Mouse (Mus musculus): Measurements from ENCODE around the gene Zdhhc21. TPM values are rescaled to one million over a fixed set of nuclear protein-coding genes. Genes with fewer than 3 reads are reported as not detected.

Zdhhc21 gene
- polyA plus RNA-seq, 1 experiment from 2014 or later, result 20.2 TPM

DNA sequence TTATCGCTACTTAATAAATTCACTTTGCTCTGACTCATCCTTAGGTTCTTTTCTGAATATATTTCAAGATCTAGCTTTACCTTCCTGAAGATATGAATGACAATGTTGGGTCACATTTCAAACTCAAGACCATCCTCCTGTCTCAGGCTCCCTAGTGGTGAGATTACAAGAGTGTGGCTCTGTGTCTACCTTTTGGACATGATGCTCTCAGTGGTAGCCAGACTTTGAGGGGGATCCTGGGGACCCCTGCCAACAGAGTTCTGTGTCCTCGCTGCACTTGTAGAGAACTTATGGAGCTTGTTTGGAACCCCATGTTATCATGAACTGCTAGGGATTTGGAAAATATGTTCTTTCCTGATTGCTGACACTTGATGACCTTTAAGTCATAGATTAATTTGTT lies 1.7 kb upstream of the Zdhhc21 start:
- no peaks in the 10 kb centered on the region for H3K36me3 ChIP-seq
- ATAC-seq (ENCODE audit: low FRiP score), result no peak
- WGBS, result 93% methylated on average over 2 of the region's 2 CpGs

GRCm38 (mm10) chr4:82860566-82860965 lies 808 bp upstream of the Zdhhc21 start:
- Histone ChIP-seq H3K36me3 (no peaks in the 10 kb centered on the region), H3K4me3 (no peak overlapping the region), H3K9ac (no peak overlapping the region), H3K4me2 (replicated peaks) (no peak overlapping the region), H3K27ac (no peak overlapping the region), H3K4me1 (peaks cover 14% of the 10 kb centered on the region), H3K9me3 (replicated peaks) (no peaks in the 10 kb centered on the region), H3K27me3 (no peaks in the 10 kb centered on the region)
- WGBS, result 36% methylated on average over 3 of the region's 3 CpGs
- no peak for ATAC-seq (ENCODE audit: low FRiP score)

More for the DNA sequence above, 1.7 kb upstream of the Zdhhc21 start:
- peaks cover 14% of the 10 kb centered on the region for H3K4me1 ChIP-seq
- no peak overlapping the region for H3K4me3 ChIP-seq
- no peaks in the 10 kb centered on the region for H3K27me3 ChIP-seq
- H3K9me3 ChIP-seq (replicated peaks), result no peaks in the 10 kb centered on the region
- H3K4me2 ChIP-seq (replicated peaks), result no peak overlapping the region
- H3K27ac ChIP-seq, result no peak overlapping the region
- H3K9ac ChIP-seq, result no peak overlapping the region

GRCm38 (mm10) chr4:82858431-82859010 lies 1.2 kb downstream of the Zdhhc21 start:
- no peak for ATAC-seq (ENCODE audit: low FRiP score)

GRCm38 (mm10) chr4:82856986-82857385 lies 2.8 kb downstream of the Zdhhc21 start:
- 87% methylated on average over 3 of the region's 3 CpGs for WGBS

More at GRCm38 (mm10) chr4:82858431-82859010, 1.2 kb downstream of the Zdhhc21 start:
- Histone ChIP-seq H3K36me3 (no peaks in the 10 kb centered on the region), H3K4me2 (replicated peaks) (peak overlapping the region; percentile 65), H3K4me1 (peaks cover 14% of the 10 kb centered on the region), H3K4me3 (peak overlapping the region; percentile 86), H3K27me3 (no peaks in the 10 kb centered on the region), H3K9ac (peak overlapping the region; percentile 84), H3K9me3 (replicated peaks) (no peaks in the 10 kb centered on the region), H3K27ac (peak overlapping the region; percentile 82)
- 34% methylated on average over 4 of the region's 4 CpGs for WGBS

DNA sequence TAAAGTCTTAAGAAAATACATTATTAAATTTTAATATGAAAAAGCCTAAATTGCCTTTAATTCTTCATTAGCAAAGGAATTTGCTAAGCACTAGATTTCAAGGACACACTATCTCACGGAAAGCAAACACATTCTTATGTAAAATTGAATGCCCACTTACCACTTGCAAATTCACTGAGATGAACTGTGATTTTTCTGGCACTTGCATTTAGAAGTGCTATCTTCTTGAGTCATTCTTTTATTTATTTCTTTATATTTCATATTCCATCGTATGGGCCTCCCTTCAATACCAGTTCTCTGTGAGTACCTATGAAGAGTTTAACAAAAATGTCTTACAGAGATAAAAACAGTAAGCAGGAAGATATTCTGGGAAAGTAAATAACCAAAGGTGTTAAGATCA lies 5.9 kb downstream of the Zdhhc21 start:
- no peak overlapping the region for H3K4me2 ChIP-seq (replicated peaks)
- ATAC-seq (ENCODE audit: low FRiP score), result no peak
- no peak overlapping the region for H3K27ac ChIP-seq
- peaks cover 10% of the 10 kb centered on the region for H3K4me1 ChIP-seq
- no peaks in the 10 kb centered on the region for H3K9me3 ChIP-seq (replicated peaks)
- 90% methylated on average over 2 of the region's 2 CpGs for WGBS
- no peak overlapping the region for H3K4me3 ChIP-seq
- H3K27me3 ChIP-seq, result no peaks in the 10 kb centered on the region
- no peak overlapping the region for H3K9ac ChIP-seq
- peaks cover 6% of the 10 kb centered on the region for H3K36me3 ChIP-seq

More at GRCm38 (mm10) chr4:82856986-82857385, 2.8 kb downstream of the Zdhhc21 start:
- peaks cover 14% of the 10 kb centered on the region for H3K4me1 ChIP-seq
- no peak overlapping the region for H3K27ac ChIP-seq
- no peaks in the 10 kb centered on the region for H3K9me3 ChIP-seq (replicated peaks)
- no peak overlapping the region for H3K4me3 ChIP-seq
- H3K27me3 ChIP-seq, result no peaks in the 10 kb centered on the region
- H3K4me2 ChIP-seq (replicated peaks), result no peak overlapping the region
- no peak for ATAC-seq (ENCODE audit: low FRiP score)
- H3K9ac ChIP-seq, result no peak overlapping the region
- H3K36me3 ChIP-seq, result peaks cover 6% of the 10 kb centered on the region

DNA sequence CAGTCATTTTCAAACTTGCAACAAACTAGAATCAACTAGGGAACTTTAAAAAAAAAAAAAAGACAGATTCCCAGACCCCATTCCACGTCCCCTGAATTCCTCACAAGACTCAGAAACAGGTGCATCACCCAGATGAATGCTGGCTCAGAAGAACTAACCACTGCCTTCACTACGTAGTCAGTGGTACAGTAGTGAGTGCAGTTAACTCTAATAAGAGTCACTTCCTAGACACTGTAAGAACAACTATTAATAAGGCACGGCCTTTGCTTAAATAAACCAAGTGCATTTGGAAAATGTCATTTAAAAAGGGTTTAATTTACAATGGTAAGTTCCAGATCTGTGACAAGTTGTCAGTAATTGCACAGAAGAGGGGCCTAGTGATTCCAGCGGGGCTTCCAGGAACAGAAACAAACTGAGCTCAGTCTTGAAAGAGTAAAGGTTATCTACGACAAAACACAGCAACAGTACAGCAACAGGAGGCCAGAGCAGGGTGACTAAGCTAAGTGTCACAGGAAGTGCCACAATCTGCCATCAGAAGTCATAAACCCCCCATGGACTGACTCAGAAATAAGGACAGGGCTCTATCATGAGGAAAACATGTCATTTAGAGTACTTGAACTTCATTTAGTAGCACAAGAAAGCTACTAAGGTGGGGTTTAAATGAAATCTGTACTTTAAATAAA lies 11.1 kb downstream of the Zdhhc21 start:
- ATAC-seq (ENCODE audit: low FRiP score), result no peak
- Histone ChIP-seq H3K27me3 (no peaks in the 10 kb centered on the region), H3K4me3 (no peak overlapping the region), H3K27ac (no peak overlapping the region), H3K36me3 (peaks cover 12% of the 10 kb centered on the region), H3K9me3 (replicated peaks) (no peaks in the 10 kb centered on the region), H3K4me1 (no peaks in the 10 kb centered on the region), H3K9ac (no peak overlapping the region), H3K4me2 (replicated peaks) (no peak overlapping the region)
- 57% methylated on average over 5 of the region's 5 CpGs for WGBS

DNA sequence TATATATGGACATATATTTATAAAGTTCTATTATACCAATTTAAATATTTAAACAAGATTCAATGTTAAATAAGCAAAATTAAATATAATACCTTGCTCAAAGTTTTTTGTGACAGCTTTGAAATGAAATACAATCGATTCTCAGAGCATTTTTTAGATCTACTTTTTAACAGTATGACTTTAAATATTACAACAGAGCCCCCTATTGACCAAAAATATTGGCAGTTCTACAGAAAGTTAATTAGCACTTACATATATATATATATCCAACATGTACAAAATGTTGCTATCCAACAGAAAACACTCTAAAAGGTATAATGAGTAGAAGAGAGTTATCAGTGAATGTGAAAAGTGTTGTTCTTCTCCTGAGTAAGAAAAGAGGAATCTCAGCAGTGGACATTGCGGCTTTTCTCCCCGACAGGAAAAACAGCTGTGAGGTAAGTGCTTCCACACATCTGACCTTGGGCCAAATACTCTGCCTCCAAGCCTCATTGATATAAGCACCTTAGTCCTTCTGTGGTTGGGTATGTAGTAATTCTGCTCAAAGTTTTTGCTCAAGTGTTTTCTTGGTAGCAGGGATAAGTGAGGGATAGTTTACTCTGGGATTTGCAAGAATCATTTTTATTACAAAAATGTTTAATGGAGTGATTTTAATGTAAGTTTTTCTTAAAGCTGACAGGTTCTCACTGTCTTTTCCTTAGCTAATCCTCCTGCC lies 22.1 kb downstream of the Zdhhc21 start:
- ATAC-seq (ENCODE audit: low FRiP score), result no peak
- 80% methylated on average over 3 of the region's 3 CpGs for WGBS
- no peaks in the 10 kb centered on the region for H3K9me3 ChIP-seq (replicated peaks)
- H3K36me3 ChIP-seq, result peaks cover 20% of the 10 kb centered on the region; the same call in 1 of the 2 replicates
- H3K27me3 ChIP-seq, result no peaks in the 10 kb centered on the region
- no peak overlapping the region for H3K9ac ChIP-seq
- no peak overlapping the region for H3K4me2 ChIP-seq (replicated peaks)
- no peak overlapping the region for H3K4me3 ChIP-seq
- H3K4me1 ChIP-seq, result no peaks in the 10 kb centered on the region
- no peak overlapping the region for H3K27ac ChIP-seq

DNA sequence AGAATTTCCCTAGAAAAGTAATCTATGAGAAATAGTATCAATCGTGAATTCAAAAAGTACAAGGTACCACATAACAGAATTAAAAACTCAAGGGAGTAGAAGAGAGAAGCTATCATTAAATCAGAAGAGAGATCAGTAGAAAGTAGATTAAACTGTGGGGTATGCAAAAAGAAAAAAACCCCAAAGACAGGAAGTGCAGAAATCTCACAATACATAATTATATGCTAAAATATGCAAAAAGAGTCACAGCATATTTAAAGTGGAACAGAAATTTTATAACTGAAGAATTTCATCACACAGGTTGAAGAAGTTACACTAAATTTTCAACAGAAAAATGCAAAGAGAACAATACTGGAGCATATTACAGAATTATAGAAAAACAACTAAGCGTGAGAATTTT lies 28.6 kb downstream of the Zdhhc21 start:
- 0 out of 2 replicates have a peak, but pooled peaks cover 8% of the 10 kb centered on the region for H3K36me3 ChIP-seq
- H3K27me3 ChIP-seq, result no peaks in the 10 kb centered on the region
- no peaks in the 10 kb centered on the region for H3K9me3 ChIP-seq (replicated peaks)
- no peak overlapping the region for H3K4me3 ChIP-seq
- 91% methylated on average over 2 of the region's 2 CpGs for WGBS
- H3K4me1 ChIP-seq, result no peaks in the 10 kb centered on the region
- ATAC-seq (ENCODE audit: low FRiP score), result no peak
- H3K27ac ChIP-seq, result no peak overlapping the region
- H3K9ac ChIP-seq, result no peak overlapping the region
- no peak overlapping the region for H3K4me2 ChIP-seq (replicated peaks)

GRCm38 (mm10) chr4:82829429-82829828 lies 30.3 kb downstream of the Zdhhc21 start:
- Histone ChIP-seq H3K36me3 (0 out of 2 replicates have a peak, but pooled peaks cover 4% of the 10 kb centered on the region), H3K9me3 (replicated peaks) (no peaks in the 10 kb centered on the region), H3K27ac (no peak overlapping the region), H3K4me1 (no peaks in the 10 kb centered on the region), H3K4me2 (replicated peaks) (no peak overlapping the region), H3K9ac (no peak overlapping the region), H3K4me3 (no peak overlapping the region), H3K27me3 (no peaks in the 10 kb centered on the region)
- 64% methylated on average over 5 of the region's 5 CpGs for WGBS
- no peak for ATAC-seq (ENCODE audit: low FRiP score)

DNA sequence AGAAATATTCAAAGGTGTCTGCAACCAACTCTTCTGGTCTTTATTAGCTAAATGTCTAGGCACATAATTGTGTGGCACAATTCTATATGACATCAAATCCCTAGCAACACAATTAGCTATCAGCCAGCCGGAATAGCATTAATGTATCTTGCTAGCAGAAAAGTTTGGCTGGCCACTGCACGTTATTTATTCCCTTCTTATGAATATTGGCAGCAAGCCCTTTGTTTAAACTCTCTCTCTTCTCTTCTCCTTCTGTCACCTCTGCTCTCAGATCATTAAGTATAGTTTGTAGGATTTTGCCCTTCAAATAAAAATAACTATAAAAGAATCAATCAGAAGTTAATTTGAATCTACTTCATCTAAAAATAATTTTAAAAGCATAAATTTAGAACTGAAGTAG lies 32.8 kb downstream of the Zdhhc21 start:
- WGBS, result 66% methylated on average over 2 of the region's 2 CpGs
- Histone ChIP-seq H3K9me3 (replicated peaks) (no peaks in the 10 kb centered on the region), H3K4me3 (no peak overlapping the region), H3K27ac (no peak overlapping the region), H3K4me1 (no peaks in the 10 kb centered on the region), H3K36me3 (0 out of 2 replicates have a peak, but pooled peaks cover 4% of the 10 kb centered on the region), H3K4me2 (replicated peaks) (no peak overlapping the region), H3K27me3 (no peaks in the 10 kb centered on the region), H3K9ac (no peak overlapping the region)
- ATAC-seq (ENCODE audit: low FRiP score), result no peak

DNA sequence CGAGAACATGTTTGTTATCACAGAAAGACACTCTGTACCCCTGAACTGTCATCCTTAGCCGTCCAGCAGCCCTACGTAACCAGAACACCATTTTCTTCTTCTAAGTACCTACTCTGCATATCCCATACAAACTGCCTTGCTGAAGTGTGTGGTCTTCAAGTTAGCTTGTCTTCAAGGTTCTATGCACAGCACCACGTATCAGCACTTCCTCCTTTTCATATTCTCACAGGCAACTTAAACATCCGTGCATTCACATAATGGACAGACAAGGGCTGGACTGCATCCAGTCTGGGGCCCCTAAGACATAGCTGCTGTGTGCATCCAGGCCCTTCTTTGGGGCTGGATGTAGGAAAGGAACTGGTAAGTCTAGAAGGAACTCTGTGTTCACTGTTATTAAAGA lies 41.9 kb downstream of the Zdhhc21 start:
- H3K4me2 ChIP-seq (replicated peaks), result no peak overlapping the region
- no peak overlapping the region for H3K27ac ChIP-seq
- no peaks in the 10 kb centered on the region for H3K36me3 ChIP-seq
- no peak for ATAC-seq (ENCODE audit: low FRiP score)
- peaks cover 5% of the 10 kb centered on the region for H3K4me1 ChIP-seq
- H3K9me3 ChIP-seq (replicated peaks), result no peaks in the 10 kb centered on the region
- 90% methylated on average over 5 of the region's 5 CpGs for WGBS
- H3K27me3 ChIP-seq, result no peaks in the 10 kb centered on the region
- H3K4me3 ChIP-seq, result no peak overlapping the region
- H3K9ac ChIP-seq, result no peak overlapping the region

GRCm38 (mm10) chr4:82816351-82816750 lies 43.4 kb downstream of the Zdhhc21 start:
- H3K4me3 ChIP-seq, result no peak overlapping the region
- no peaks in the 10 kb centered on the region for H3K27me3 ChIP-seq
- H3K4me1 ChIP-seq, result peaks cover 5% of the 10 kb centered on the region
- no peak overlapping the region for H3K4me2 ChIP-seq (replicated peaks)
- no peak overlapping the region for H3K9ac ChIP-seq
- 68% methylated on average over 8 of the region's 8 CpGs for WGBS
- no peaks in the 10 kb centered on the region for H3K9me3 ChIP-seq (replicated peaks)
- no peaks in the 10 kb centered on the region for H3K36me3 ChIP-seq
- no peak overlapping the region for H3K27ac ChIP-seq
- no peak for ATAC-seq (ENCODE audit: low FRiP score)

Measured in hindbrain, embryonic 12.5 days (tissue).